Mouse (Mus musculus) ES-Bruce4 (cell line): ENCODE results near the gene 2310061I04Rik. TPM values are rescaled to one million over a fixed set of nuclear protein-coding genes. Genes with fewer than 3 reads are reported as not detected.

Source experiments
- H3K27ac ChIP-seq: 2 replicates; pipeline ENCODE4 v1.5.1; 2012; ENCODE audit warnings: low read length, inconsistent platforms; ENCODE audit not compliant: insufficient read depth
- H3K27me3 ChIP-seq: 2 replicates; pipeline ENCODE4 v1.6.1; 2012; ENCODE audit warnings: mild to moderate bottlenecking, low read length, inconsistent platforms; ENCODE audit not compliant: control insufficient read depth, poor library complexity, insufficient read depth, severe bottlenecking
- H3K36me3 ChIP-seq: 2 replicates; pipeline ENCODE4 v1.6.1; 2012; ENCODE audit warnings: inconsistent platforms, mild to moderate bottlenecking, low read length, moderate library complexity; ENCODE audit not compliant: control insufficient read depth, poor library complexity, insufficient read depth, severe bottlenecking
- H3K4me1 ChIP-seq: one replicate; pipeline ENCODE4 v1.8.1; 2011; ENCODE audit warnings: low read length; ENCODE audit not compliant: control insufficient read depth, insufficient read depth
- H3K4me3 ChIP-seq: 2 replicates; pipeline ENCODE4 v1.5.1; 2011; ENCODE audit warnings: low read depth, mild to moderate bottlenecking, low read length
- H3K9ac ChIP-seq: 2 replicates; pipeline ENCODE4 v1.6.1; 2012; ENCODE audit warnings: low read depth, mild to moderate bottlenecking, inconsistent platforms; ENCODE audit not compliant: poor library complexity, severe bottlenecking
- H3K9me3 ChIP-seq: replicated peaks from 2 replicates; pipeline ENCODE4 v1.6.1; 2012; ENCODE audit warnings: mild to moderate bottlenecking, low read length, inconsistent platforms; ENCODE audit not compliant: control insufficient read depth, poor library complexity, insufficient read depth, severe bottlenecking
- CTCF ChIP-seq: IDR thresholded peaks from one replicate; pipeline ENCODE4 v1.8.1; 2011; ENCODE audit warnings: low read depth, low read length
- EP300 ChIP-seq: IDR thresholded peaks from 2 replicates; pipeline ENCODE4 v1.6.1; 2011; ENCODE audit warnings: low read depth, low read length; ENCODE audit not compliant: insufficient read depth
- POLR2A ChIP-seq: IDR thresholded peaks from one replicate; pipeline ENCODE4 v1.8.1; 2011; ENCODE audit warnings: low read length; ENCODE audit not compliant: insufficient read depth
- polyA plus RNA-seq: library from polyadenylated mRNA; stranded (reverse); fragments of >200 nt; gene quantifications from 2 replicates; pipeline ENCODE4 v1.2.4, GENCODE M21; 2011; ENCODE audit warnings: low read depth; ENCODE audit not compliant: missing spikeins, insufficient read depth, insufficient read length

Gene 2310061I04Rik
- polyA plus RNA-seq, 1 experiment = 58.9 TPM

GRCm38 (mm10) chr17:35879245-35880057 lies 17.8 kb downstream of the 2310061I04Rik start, which contains the start of gene Dhx16:
Gene Dhx16 (plus strand): TSS chr17:35879819.
- H3K9me3 ChIP-seq = no peaks in the 10 kb centered on the region
- peaks cover 11% of the 10 kb centered on the region for H3K36me3 ChIP-seq
- peak within 1 kb of the TSS; percentile 77 for H3K9ac ChIP-seq
- peaks cover 2% of the 10 kb centered on the region for H3K4me1 ChIP-seq
- no peaks in the 10 kb centered on the region for H3K27me3 ChIP-seq
- H3K27ac ChIP-seq = no peak within 1 kb of the TSS
- peak within 1 kb of the TSS; percentile 78 for H3K4me3 ChIP-seq
- peak; percentile 78 for TF ChIP-seq CTCF
- TF ChIP-seq POLR2A = no peak
- 0 out of 2 replicates have a peak, but pooled peaks have one; percentile 62 for TF ChIP-seq EP300

GRCm38 (mm10) chr17:35874721-35875120 lies 22.5 kb downstream of the 2310061I04Rik start:
- H3K36me3 ChIP-seq = 0 out of 2 replicates have a peak, but pooled peaks cover 3% of the 10 kb centered on the region
- H3K9ac ChIP-seq = no peak overlapping the region
- TF ChIP-seq POLR2A (no peak), CTCF (no peak), EP300 (no peak)
- no peaks in the 10 kb centered on the region for H3K27me3 ChIP-seq
- no peaks in the 10 kb centered on the region for H3K9me3 ChIP-seq
- no peak overlapping the region for H3K27ac ChIP-seq
- H3K4me3 ChIP-seq = no peak overlapping the region
- H3K4me1 ChIP-seq = peaks cover 2% of the 10 kb centered on the region

GRCm38 (mm10) chr17:35873774-35874519 lies 23.3 kb downstream of the 2310061I04Rik start:
- no peak for TF ChIP-seq POLR2A
- TF ChIP-seq CTCF = peak; percentile 90
- TF ChIP-seq EP300 = no peak
- Histone ChIP-seq H3K4me1 (peaks cover 2% of the 10 kb centered on the region), H3K36me3 (0 out of 2 replicates have a peak, but pooled peaks cover 3% of the 10 kb centered on the region), H3K9me3 (no peaks in the 10 kb centered on the region), H3K27me3 (no peaks in the 10 kb centered on the region), H3K27ac (no peak overlapping the region), H3K4me3 (no peak overlapping the region), H3K9ac (peak overlapping the region; percentile 2; the same call in 1 of the 2 replicates)

GRCm38 (mm10) chr17:35870884-35871696 lies 26.1 kb downstream of the 2310061I04Rik start:
- no peaks in the 10 kb centered on the region for H3K9me3 ChIP-seq
- no peaks in the 10 kb centered on the region for H3K27me3 ChIP-seq
- H3K4me3 ChIP-seq = 0 out of 2 replicates have a peak overlapping the region, but pooled peaks have one; percentile 31
- 0 out of 2 replicates have a peak overlapping the region, but pooled peaks have one; percentile 20 for H3K9ac ChIP-seq
- peaks cover 2% of the 10 kb centered on the region for H3K4me1 ChIP-seq
- 0 out of 2 replicates have a peak, but pooled peaks cover 3% of the 10 kb centered on the region for H3K36me3 ChIP-seq
- TF ChIP-seq CTCF (peak; percentile 42), POLR2A (no peak)
- H3K27ac ChIP-seq = peak overlapping the region; percentile 77

- Histone ChIP-seq H3K36me3 (0 out of 2 replicates have a peak, but pooled peaks cover 3% of the 10 kb centered on the region), H3K9ac (peak overlapping the region; percentile 20; the same call in 1 of the 2 replicates), H3K27ac (peak overlapping the region; percentile 94), H3K27me3 (no peaks in the 10 kb centered on the region), H3K4me3 (peak overlapping the region; percentile 31), H3K9me3 (no peaks in the 10 kb centered on the region), H3K4me1 (peaks cover 2% of the 10 kb centered on the region)
- TF ChIP-seq CTCF = no peak
- no peak for TF ChIP-seq EP300
- no peak for TF ChIP-seq POLR2A
Observed at GRCm38 (mm10) chr17:35870151-35870883, 26.9 kb downstream of the 2310061I04Rik start.
